Mouse (Mus musculus) liver, adult 2 months (tissue): ENCODE measurements around the gene Zdhhc16.

Source experiments
- CTCF ChIP-seq: fragments of 200-500 bp; IDR thresholded peaks from 2 replicates; pipeline ENCODE4 v1.5.1; 2011; ENCODE audit warnings: low read depth, low read length, control low read depth
- POLR2A ChIP-seq: fragments of 200-500 bp; IDR thresholded peaks from 2 replicates; pipeline ENCODE4 v1.6.1; 2011; ENCODE audit warnings: low read length, control low read depth; ENCODE audit not compliant: insufficient read depth; ENCODE audit errors: extremely low read depth

GRCm38 (mm10) chr19:41894959-41895358 lies 38.3 kb upstream of the Zdhhc16 start:
- no peak for TF ChIP-seq POLR2A
- no peak for TF ChIP-seq CTCF
